Mouse (Mus musculus): ENCODE measurements around the gene Ap5s1. TPM values are rescaled to one million over a fixed set of nuclear protein-coding genes. Genes with fewer than 3 reads are reported as not detected.
"Not testable (repeated sequence)": the region's sequence is repeated elsewhere in the genome, so short reads cannot be mapped to it uniquely, and the experiment has no call there.

The Ap5s1 gene
- total RNA-seq, 2 experiments from 2014 or later = 16.9 to 25.8 TPM

- DNase-seq = no peak
These were observed 13.2 kb downstream of the Ap5s1 start for GRCm38 (mm10) chr2:131220030-131220429.

- no peak for DNase-seq
These were observed 15.1 kb downstream of the Ap5s1 start for GRCm38 (mm10) chr2:131221853-131222515.

- no peak for DNase-seq
These were observed 15.7 kb downstream of the Ap5s1 start for GRCm38 (mm10) chr2:131222562-131222961.

- peak; percentile 35 for DNase-seq
These were observed 16.7 kb downstream of the Ap5s1 start for GRCm38 (mm10) chr2:131223569-131223968.

GRCm38 (mm10) chr2:131225178-131225577 is 18.3 kb downstream of the Ap5s1 start:
- no peak for DNase-seq

- DNase-seq = not testable (repeated sequence)
These were observed 19.8 kb downstream of the Ap5s1 start for GRCm38 (mm10) chr2:131226669-131227068.

- DNase-seq = no peak
These were observed 20.4 kb downstream of the Ap5s1 start for GRCm38 (mm10) chr2:131227243-131227642.

GRCm38 (mm10) chr2:131232558-131232957 is 25.7 kb downstream of the Ap5s1 start:
- no peak for DNase-seq

- peak; percentile 97 for DNase-seq
These were observed 26.6 kb downstream of the Ap5s1 start, which contains the start of gene Mavs for GRCm38 (mm10) chr2:131233307-131234126. TSS of gene Mavs (plus strand) at chr2:131234063.

GRCm38 (mm10) chr2:131234127-131234650 is 27.3 kb downstream of the Ap5s1 start:
- DNase-seq = peak; percentile 58

- DNase-seq = peak; percentile 37
These were observed 28.2 kb downstream of the Ap5s1 start for GRCm38 (mm10) chr2:131234970-131235635.

GRCm38 (mm10) chr2:131242180-131242579 is 35.3 kb downstream of the Ap5s1 start:
- DNase-seq = no peak

- DNase-seq = no peak
These were observed 36.1 kb downstream of the Ap5s1 start for GRCm38 (mm10) chr2:131242929-131243328.

GRCm38 (mm10) chr2:131253681-131254328 is 46.9 kb downstream of the Ap5s1 start:
- DNase-seq = peak; percentile 80

GRCm38 (mm10) chr2:131254329-131254713 is 47.4 kb downstream of the Ap5s1 start:
- peak; percentile 59 for DNase-seq

- no peak for DNase-seq
These were observed 48.9 kb downstream of the Ap5s1 start for GRCm38 (mm10) chr2:131255738-131256137.

GRCm38 (mm10) chr2:131258693-131259092 is 51.8 kb downstream of the Ap5s1 start:
- no peak for DNase-seq

- no peak for DNase-seq
These were observed 53.8 kb downstream of the Ap5s1 start for GRCm38 (mm10) chr2:131260544-131261307.

GRCm38 (mm10) chr2:131261481-131262212 is 54.8 kb downstream of the Ap5s1 start:
- no peak for DNase-seq

- DNase-seq = peak; percentile 98
These were observed 55.4 kb downstream of the Ap5s1 start, which contains the start of gene Pank2 for GRCm38 (mm10) chr2:131262213-131262672. TSS of gene Pank2 (plus strand) at chr2:131262495.
